Mouse (Mus musculus) limb, embryonic 14.5 days (tissue): ENCODE measurements around the gene Fgfr3. TPM values are rescaled to one million over a fixed set of nuclear protein-coding genes. Genes with fewer than 3 reads are reported as not detected.

Experiments
- ATAC-seq: fragments of 200-750 bp; cut with Nextera tagmentation; 2 replicates; pipeline ENCODE4 v1.8.0; 2017; ENCODE audit warnings: low read depth, moderate number of reproducible peaks, moderate TSS enrichment; ENCODE audit not compliant: low FRiP score
- DNase-seq: peaks from one replicate; pipeline ENCODE4 v3.0.0-alpha.2; 2015; ENCODE audit warnings: low spot score
- H3K27ac ChIP-seq: fragments of 300-500 bp; sonication (generic); replicated peaks from 2 replicates; pipeline ENCODE4 v1.5.1; 2014; ENCODE audit warnings: low read depth, mild to moderate bottlenecking, low read length, moderate library complexity, mixed read lengths
- H3K27me3 ChIP-seq: fragments of 300-500 bp; sonication (generic); 2 replicates; pipeline ENCODE4 v1.6.1; 2014; ENCODE audit warnings: low read length, mixed read lengths; ENCODE audit not compliant: control insufficient read depth, insufficient read depth
- H3K36me3 ChIP-seq: fragments of 300-500 bp; sonication (generic); 2 replicates; pipeline ENCODE4 v1.6.1; 2014; ENCODE audit warnings: mild to moderate bottlenecking, low read length, moderate library complexity, mixed read lengths; ENCODE audit not compliant: control insufficient read depth, insufficient read depth
- H3K4me1 ChIP-seq: fragments of 300-500 bp; sonication (generic); 2 replicates; pipeline ENCODE4 v1.6.1; 2014; ENCODE audit warnings: antibody characterized with exemption, low read length, mixed read lengths; ENCODE audit not compliant: control insufficient read depth, insufficient read depth
- H3K4me2 ChIP-seq: fragments of 300-500 bp; sonication (generic); replicated peaks from 2 replicates; pipeline ENCODE4 v1.6.1; 2014; ENCODE audit warnings: low read depth, mild to moderate bottlenecking, low read length, moderate library complexity; ENCODE audit not compliant: severe bottlenecking
- H3K4me3 ChIP-seq: fragments of 300-500 bp; sonication (generic); replicated peaks from 2 replicates; pipeline ENCODE4 v1.5.1; 2014; ENCODE audit warnings: low read length
- H3K9ac ChIP-seq: fragments of 300-500 bp; sonication (generic); 2 replicates; pipeline ENCODE4 v1.6.1; 2014; ENCODE audit warnings: mild to moderate bottlenecking, low read depth, low read length, moderate library complexity; ENCODE audit not compliant: severe bottlenecking
- H3K9me3 ChIP-seq: fragments of 300-500 bp; sonication (generic); 2 replicates; pipeline ENCODE4 v1.6.1; 2016; ENCODE audit warnings: low read length; ENCODE audit not compliant: control insufficient read depth
- POLR2A ChIP-seq: fragments of 200-500 bp; IDR thresholded peaks from 2 replicates; pipeline ENCODE4 v1.8.0; 2012; ENCODE audit warnings: inconsistent platforms, mild to moderate bottlenecking, moderate library complexity, borderline replicate concordance; ENCODE audit not compliant: insufficient read depth, insufficient read length; ENCODE audit errors: extremely low read depth
- WGBS: fragments of 180-500 bp; shearing (Covaris S2); extraction: QIAGEN DNeasy Blood & Tissue Kit; methylation state at CpG from one replicate; pipeline ENCODE4 v1.1.7; 2014; 5-methylcytosine and 5-hydroxymethylcytosine counted together
- polyA plus RNA-seq, 2 experiments: library from polyadenylated mRNA; depleted of rRNA in 1 of 2; stranded (reverse) in 1 of 2; unstranded in 1 of 2; fragments of >200 nt; fragmentation: Nextera tagmentation in 1 of 2; extraction: Ambion mirVana in 1 of 2; gene quantifications; 2 replicates each; pipeline versions ENCODE4 v1.2.1 to v1.2.3; 2012 to 2014

The Fgfr3 gene
- polyA plus RNA-seq, 2 experiments: 27.5 to 143 TPM

GRCm38 (mm10) chr5:33777195-33777594 is 55.7 kb downstream of the Fgfr3 start:
- H3K4me1 ChIP-seq: 0 out of 2 replicates have a peak, but pooled peaks cover 5% of the 10 kb centered on the region
- no peak overlapping the region for H3K27ac ChIP-seq
- no peak overlapping the region for H3K4me2 ChIP-seq
- H3K36me3 ChIP-seq: peaks cover 34% of the 10 kb centered on the region
- H3K27me3 ChIP-seq: no peaks in the 10 kb centered on the region
- DNase-seq (no peak), ATAC-seq (no peak)
- H3K4me3 ChIP-seq: no peak overlapping the region
- H3K9ac ChIP-seq: no peak overlapping the region
- H3K9me3 ChIP-seq: no peaks in the 10 kb centered on the region
- TF ChIP-seq POLR2A: no peak

GRCm38 (mm10) chr5:33781964-33782344 is 60.5 kb downstream of the Fgfr3 start:
- Histone ChIP-seq H3K36me3 (peaks cover 8% of the 10 kb centered on the region), H3K4me2 (peak overlapping the region; percentile 90), H3K9ac (peak overlapping the region; percentile 81), H3K9me3 (no peaks in the 10 kb centered on the region), H3K4me1 (0 out of 2 replicates have a peak, but pooled peaks cover 5% of the 10 kb centered on the region), H3K4me3 (peak overlapping the region; percentile 77), H3K27ac (no peak overlapping the region), H3K27me3 (no peaks in the 10 kb centered on the region)
- 0 out of 2 replicates have a peak, but pooled peaks have one; percentile 2 for ATAC-seq
- TF ChIP-seq POLR2A: no peak
- DNase-seq: no peak
- WGBS: 7% methylated on average over 11 of the region's 11 CpGs

GRCm38 (mm10) chr5:33782345-33782998 is 61.0 kb downstream of the Fgfr3 start, which contains the start of gene Letm1:
Gene Letm1 (minus strand): TSS chr5:33782817.
- H3K9ac ChIP-seq: peak within 1 kb of the TSS; percentile 81
- peaks cover 5% of the 10 kb centered on the region for H3K36me3 ChIP-seq
- 0 out of 2 replicates have a peak, but pooled peaks have one; percentile 41 for TF ChIP-seq POLR2A
- peak within 1 kb of the TSS; percentile 90 for H3K4me2 ChIP-seq
- H3K9me3 ChIP-seq: no peaks in the 10 kb centered on the region
- 3% methylated on average over 65 of the region's 65 CpGs for WGBS
- DNase-seq: peak; percentile 96
- H3K4me1 ChIP-seq: 0 out of 2 replicates have a peak, but pooled peaks cover 5% of the 10 kb centered on the region
- peak within 1 kb of the TSS; percentile 77 for H3K4me3 ChIP-seq
- H3K27ac ChIP-seq: peak within 1 kb of the TSS; percentile 63; the same call in 1 of the 2 replicates
- H3K27me3 ChIP-seq: no peaks in the 10 kb centered on the region
- peak; percentile 100 for ATAC-seq

GRCm38 (mm10) chr5:33782999-33783390 is 61.5 kb downstream of the Fgfr3 start:
- no peak overlapping the region for H3K27ac ChIP-seq
- ATAC-seq (peak; percentile 54), DNase-seq (no peak)
- H3K9ac ChIP-seq: peak overlapping the region; percentile 81
- 6% methylated on average over 6 of the region's 6 CpGs for WGBS
- no peaks in the 10 kb centered on the region for H3K9me3 ChIP-seq
- TF ChIP-seq POLR2A: no peak
- 0 out of 2 replicates have a peak, but pooled peaks cover 5% of the 10 kb centered on the region for H3K4me1 ChIP-seq
- H3K4me2 ChIP-seq: peak overlapping the region; percentile 90
- H3K36me3 ChIP-seq: peaks cover under 1% of the 10 kb centered on the region; the same call in 1 of the 2 replicates
- peak overlapping the region; percentile 77 for H3K4me3 ChIP-seq
- no peaks in the 10 kb centered on the region for H3K27me3 ChIP-seq

Other genes starting within 250 kb of the Fgfr3 start
- gene Fam53a, start 92.0 kb upstream of the Fgfr3 start, polyA plus RNA-seq (2012; rRNA removed): 34.0 and 44.5 TPM in 2 replicates
- gene Fam53a, start 92.0 kb upstream of the Fgfr3 start, polyA plus RNA-seq (2014; fragmentation: Nextera tagmentation; extraction: Ambion mirVana): 68.4 and 79.6 TPM in 2 replicates
- 0.78 and 0.80 TPM in 2 replicates for gene Gm9903, start 91.7 kb upstream of the Fgfr3 start, polyA plus RNA-seq (2012; rRNA removed)
- 0.73 and 0.89 TPM in 2 replicates for gene Gm9903, start 91.7 kb upstream of the Fgfr3 start, polyA plus RNA-seq (2014; fragmentation: Nextera tagmentation; extraction: Ambion mirVana)
- gene Slbp, start 69.1 kb upstream of the Fgfr3 start, polyA plus RNA-seq (2012; rRNA removed): 110 and 148 TPM in 2 replicates
- 190 and 199 TPM in 2 replicates for gene Slbp, start 69.1 kb upstream of the Fgfr3 start, polyA plus RNA-seq (2014; fragmentation: Nextera tagmentation; extraction: Ambion mirVana)
- 84.3 and 103 TPM in 2 replicates for gene Tacc3, start 63.5 kb upstream of the Fgfr3 start, polyA plus RNA-seq (2012; rRNA removed)
- gene Tacc3, start 63.5 kb upstream of the Fgfr3 start, polyA plus RNA-seq (2014; fragmentation: Nextera tagmentation; extraction: Ambion mirVana): 147 and 154 TPM in 2 replicates
- gene Tmem129, start 63.3 kb upstream of the Fgfr3 start, polyA plus RNA-seq (2012; rRNA removed): 49.9 and 68.5 TPM in 2 replicates
- gene Tmem129, start 63.3 kb upstream of the Fgfr3 start, polyA plus RNA-seq (2014; fragmentation: Nextera tagmentation; extraction: Ambion mirVana): 44.9 and 49.3 TPM in 2 replicates
- 31.3 and 33.0 TPM in 2 replicates for gene Letm1, start 61.1 kb downstream of the Fgfr3 start, polyA plus RNA-seq (2012; rRNA removed)
- 44.4 and 49.9 TPM in 2 replicates for gene Letm1, start 61.1 kb downstream of the Fgfr3 start, polyA plus RNA-seq (2014; fragmentation: Nextera tagmentation; extraction: Ambion mirVana)
- gene Nsd2, start 99.1 kb downstream of the Fgfr3 start, polyA plus RNA-seq (2012; rRNA removed): 50.7 and 52.6 TPM in 2 replicates
- gene Nsd2, start 99.1 kb downstream of the Fgfr3 start, polyA plus RNA-seq (2014; fragmentation: Nextera tagmentation; extraction: Ambion mirVana): 46.2 and 46.6 TPM in 2 replicates
- gene Nelfa, start 214.7 kb downstream of the Fgfr3 start, polyA plus RNA-seq (2012; rRNA removed): 70.0 and 83.4 TPM in 2 replicates
- gene Nelfa, start 214.7 kb downstream of the Fgfr3 start, polyA plus RNA-seq (2014; fragmentation: Nextera tagmentation; extraction: Ambion mirVana): 53.3 and 58.4 TPM in 2 replicates